Mouse (Mus musculus): ENCODE data around the gene Als2cl. TPM values are rescaled to one million over a fixed set of nuclear protein-coding genes. Genes with fewer than 3 reads are reported as not detected.

Gene Als2cl
- polyA plus RNA-seq, 1 experiment from 2014 or later = 4.1 TPM

DNA sequence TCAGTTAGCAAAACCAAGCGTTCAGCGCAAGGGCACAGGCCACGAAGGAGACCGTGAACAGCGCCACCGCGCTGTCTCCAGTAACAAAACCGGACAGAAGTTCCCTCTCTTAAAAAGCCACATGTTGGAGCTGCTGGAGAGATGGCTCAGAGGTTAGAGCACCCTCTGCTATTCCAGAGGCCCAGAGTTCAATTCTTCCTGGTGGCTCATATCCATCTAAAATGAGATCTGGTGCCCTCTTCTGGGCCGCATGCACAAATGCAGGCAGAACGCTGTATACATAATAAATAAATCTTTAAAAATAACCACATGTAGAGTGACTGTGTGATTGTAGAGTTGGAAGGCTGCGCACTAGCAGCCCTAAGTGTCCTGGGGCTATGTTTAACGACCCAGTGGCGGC, 64.6 kb downstream of the Als2cl start:
- 39% methylated on average over 13 of the region's 13 CpGs for WGBS
- Histone ChIP-seq H3K4me2 (ENCODE audit: low read length) (no peak overlapping the region), H3K9ac (ENCODE audit: low read depth, low read length) (no peak overlapping the region), H3K9me3 (replicated peaks; ENCODE audit: low read length) (no peaks in the 10 kb centered on the region), H3K27ac (no peak overlapping the region), H3K4me1 (replicated peaks; ENCODE audit: insufficient read depth, low read length) (no peaks in the 10 kb centered on the region), H3K27me3 (ENCODE audit: insufficient read depth, low read length) (peaks cover 26% of the 10 kb centered on the region), H3K36me3 (ENCODE audit: insufficient read depth, low read length) (no peaks in the 10 kb centered on the region), H3K4me3 (replicated peaks; ENCODE audit: low read depth, low read length) (no peak overlapping the region)
- no peak for ATAC-seq (replicated peaks; ENCODE audit: low FRiP score, low read depth)
- TF ChIP-seq CTCF (IDR thresholded peaks at IDR 0.05; ENCODE audit: low read depth) = peak; percentile 70
- peak; percentile 55 for DNase-seq (ENCODE audit: low spot score)

DNA sequence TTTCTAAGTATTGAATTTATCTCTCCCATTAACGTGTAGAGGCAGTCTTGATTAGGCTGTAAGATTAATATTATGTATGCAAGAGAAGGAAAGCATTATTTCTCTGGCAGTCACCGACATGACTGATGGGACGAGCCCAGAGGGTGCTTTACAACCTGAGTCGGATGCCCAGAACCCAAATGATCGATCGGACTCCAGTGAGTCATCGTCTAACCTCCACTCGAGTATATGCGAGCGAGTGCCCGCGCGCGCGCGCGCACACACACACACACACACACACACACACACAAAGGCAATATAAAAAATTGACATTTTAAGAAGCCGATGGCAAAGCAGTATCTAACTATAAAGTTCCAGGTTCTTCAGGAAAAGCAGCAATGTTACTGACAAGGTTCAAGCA, 65.7 kb downstream of the Als2cl start:
- no peak for TF ChIP-seq CTCF (IDR thresholded peaks at IDR 0.05; ENCODE audit: low read depth)
- peaks cover 26% of the 10 kb centered on the region for H3K27me3 ChIP-seq (ENCODE audit: insufficient read depth, low read length)
- H3K4me2 ChIP-seq (ENCODE audit: low read length) = no peak overlapping the region
- DNase-seq (ENCODE audit: low spot score) (no peak), ATAC-seq (replicated peaks; ENCODE audit: low FRiP score, low read depth) (no peak)
- H3K9me3 ChIP-seq (replicated peaks; ENCODE audit: low read length) = no peaks in the 10 kb centered on the region
- H3K4me1 ChIP-seq (replicated peaks; ENCODE audit: insufficient read depth, low read length) = no peaks in the 10 kb centered on the region
- H3K27ac ChIP-seq = no peak overlapping the region
- WGBS = 10% methylated on average over 18 of the region's 18 CpGs
- H3K4me3 ChIP-seq (replicated peaks; ENCODE audit: low read depth, low read length) = no peak overlapping the region
- no peak overlapping the region for H3K9ac ChIP-seq (ENCODE audit: low read depth, low read length)
- no peaks in the 10 kb centered on the region for H3K36me3 ChIP-seq (ENCODE audit: insufficient read depth, low read length)

DNA sequence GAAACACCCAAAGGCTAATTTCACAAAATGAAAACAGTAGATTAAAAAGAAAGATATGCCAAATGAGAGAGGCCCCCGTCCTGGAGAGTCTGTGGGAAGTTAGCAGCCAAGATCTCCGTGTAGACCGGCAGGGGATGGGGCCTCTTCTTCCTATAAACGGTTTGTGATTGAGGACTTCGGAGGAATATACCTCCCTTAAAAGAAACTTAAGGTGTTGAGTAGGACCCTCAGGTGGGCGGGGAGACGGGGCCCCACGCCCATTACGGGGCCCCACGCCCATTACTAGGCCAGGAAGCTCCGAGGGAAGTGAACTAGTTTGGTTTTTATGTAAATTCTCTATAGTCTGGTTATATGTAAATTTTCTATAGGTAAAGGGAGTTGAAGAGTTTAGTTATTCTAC, 66.3 kb downstream of the Als2cl start, which contains the start of gene Tdgf1:
TSS of gene Tdgf1 (minus strand) at position 233 of the 400 bp plus-strand sequence.
- no peaks in the 10 kb centered on the region for H3K9me3 ChIP-seq (replicated peaks; ENCODE audit: low read length)
- TF ChIP-seq CTCF (IDR thresholded peaks at IDR 0.05; ENCODE audit: low read depth) = no peak
- H3K27ac ChIP-seq = no peak within 1 kb of the TSS

DNA sequence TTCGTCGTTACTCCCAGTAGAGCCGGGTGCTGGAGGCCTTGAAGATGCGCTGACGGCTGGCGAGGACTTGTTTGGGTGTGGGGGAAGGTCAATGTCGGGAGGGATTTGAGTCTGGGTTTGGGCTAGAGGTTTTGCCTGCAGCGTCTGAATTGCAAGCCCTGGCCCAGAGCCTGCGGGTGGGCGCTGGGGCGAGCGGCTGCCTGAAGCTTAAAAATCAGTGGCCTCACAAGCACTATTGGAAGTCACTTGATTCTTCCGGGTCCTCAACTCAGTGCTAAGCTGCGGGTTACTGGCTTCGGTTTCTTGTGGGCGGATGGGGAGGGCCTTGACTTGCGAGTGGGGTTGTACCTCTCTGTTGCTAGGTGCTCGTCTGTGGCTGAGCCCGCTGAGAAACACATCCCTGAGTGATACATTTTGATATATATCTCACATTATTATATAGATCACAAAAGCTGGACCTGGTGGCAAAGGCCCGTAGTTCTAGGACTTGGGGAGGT, 66.9 kb downstream of the Als2cl start:
- H3K4me1 ChIP-seq (replicated peaks; ENCODE audit: insufficient read depth, low read length) = no peaks in the 10 kb centered on the region
- no peak overlapping the region for H3K9ac ChIP-seq (ENCODE audit: low read depth, low read length)
- H3K27me3 ChIP-seq (ENCODE audit: insufficient read depth, low read length) = peaks cover 26% of the 10 kb centered on the region
- WGBS = 26% methylated on average over 20 of the region's 20 CpGs
- no peak overlapping the region for H3K4me2 ChIP-seq (ENCODE audit: low read length)
- H3K36me3 ChIP-seq (ENCODE audit: insufficient read depth, low read length) = no peaks in the 10 kb centered on the region
- no peak for ATAC-seq (replicated peaks; ENCODE audit: low FRiP score, low read depth)
- H3K9me3 ChIP-seq (replicated peaks; ENCODE audit: low read length) = no peaks in the 10 kb centered on the region
- H3K27ac ChIP-seq = no peak overlapping the region
- DNase-seq (ENCODE audit: low spot score) = no peak
- no peak for TF ChIP-seq CTCF (IDR thresholded peaks at IDR 0.05; ENCODE audit: low read depth)
- no peak overlapping the region for H3K4me3 ChIP-seq (replicated peaks; ENCODE audit: low read depth, low read length)

More for the DNA sequence above, 66.3 kb downstream of the Als2cl start, which contains the start of gene Tdgf1:
- no peak for DNase-seq (ENCODE audit: low spot score)
- Histone ChIP-seq H3K4me2 (ENCODE audit: low read length) (no peak within 1 kb of the TSS), H3K27me3 (ENCODE audit: insufficient read depth, low read length) (peaks cover 26% of the 10 kb centered on the region), H3K4me1 (replicated peaks; ENCODE audit: insufficient read depth, low read length) (no peaks in the 10 kb centered on the region), H3K9ac (ENCODE audit: low read depth, low read length) (no peak within 1 kb of the TSS), H3K4me3 (replicated peaks; ENCODE audit: low read depth, low read length) (no peak within 1 kb of the TSS), H3K36me3 (ENCODE audit: insufficient read depth, low read length) (no peaks in the 10 kb centered on the region)
- no peak for ATAC-seq (replicated peaks; ENCODE audit: low FRiP score, low read depth)
- WGBS = 14% methylated on average over 11 of the region's 11 CpGs

DNA sequence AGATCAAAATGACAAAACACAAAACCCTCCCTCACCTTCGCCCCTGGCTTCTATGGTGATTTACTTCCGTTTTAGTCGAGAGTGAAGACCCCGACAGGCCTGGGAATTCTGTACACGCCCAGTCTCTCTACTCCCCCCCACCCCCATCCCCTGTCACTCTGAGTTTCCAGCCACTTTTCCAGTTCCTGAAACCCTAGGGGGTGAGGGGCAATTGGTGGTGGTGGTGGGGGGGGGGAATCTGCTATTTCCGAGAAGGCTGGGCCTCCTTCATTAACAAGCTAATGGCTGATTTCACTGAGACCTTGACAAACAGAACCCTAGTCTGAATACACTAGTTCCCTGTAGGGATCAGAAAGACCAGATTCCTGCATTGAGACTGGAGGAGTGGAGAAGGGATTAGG, 67.6 kb downstream of the Als2cl start:
- no peak overlapping the region for H3K27ac ChIP-seq
- H3K36me3 ChIP-seq (ENCODE audit: insufficient read depth, low read length) = no peaks in the 10 kb centered on the region
- no peaks in the 10 kb centered on the region for H3K9me3 ChIP-seq (replicated peaks; ENCODE audit: low read length)
- peaks cover 26% of the 10 kb centered on the region for H3K27me3 ChIP-seq (ENCODE audit: insufficient read depth, low read length)
- H3K9ac ChIP-seq (ENCODE audit: low read depth, low read length) = no peak overlapping the region
- no peak overlapping the region for H3K4me3 ChIP-seq (replicated peaks; ENCODE audit: low read depth, low read length)
- no peaks in the 10 kb centered on the region for H3K4me1 ChIP-seq (replicated peaks; ENCODE audit: insufficient read depth, low read length)
- DNase-seq (ENCODE audit: low spot score) (no peak), ATAC-seq (replicated peaks; ENCODE audit: low FRiP score, low read depth) (no peak)
- no peak overlapping the region for H3K4me2 ChIP-seq (ENCODE audit: low read length)
- WGBS = 32% methylated on average over 6 of the region's 6 CpGs
- TF ChIP-seq CTCF (IDR thresholded peaks at IDR 0.05; ENCODE audit: low read depth) = no peak

DNA sequence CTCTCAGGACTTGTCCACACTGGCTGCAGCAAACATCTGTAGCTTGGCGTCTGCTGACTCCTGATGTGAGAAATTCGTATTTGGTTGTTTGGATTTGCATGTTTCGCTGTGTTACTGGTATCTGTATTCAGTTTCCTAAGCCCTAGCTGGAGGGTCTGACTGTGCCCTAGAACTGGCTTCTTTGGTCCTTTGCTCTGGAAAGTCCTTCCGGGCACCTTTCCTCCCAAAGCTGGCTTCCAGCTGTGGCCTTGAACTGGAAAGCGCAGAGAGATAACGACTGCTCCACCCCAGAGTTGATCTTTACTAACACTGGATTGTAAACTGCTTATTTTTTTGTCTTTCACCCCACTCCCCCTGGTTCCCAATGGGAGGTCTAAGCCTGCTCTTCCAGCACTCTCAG, 68.2 kb downstream of the Als2cl start:
- H3K36me3 ChIP-seq (ENCODE audit: insufficient read depth, low read length) = no peaks in the 10 kb centered on the region
- H3K4me2 ChIP-seq (ENCODE audit: low read length) = no peak overlapping the region
- no peak overlapping the region for H3K27ac ChIP-seq
- ATAC-seq (replicated peaks; ENCODE audit: low FRiP score, low read depth) = no peak
- WGBS = 67% methylated on average over 6 of the region's 6 CpGs
- H3K27me3 ChIP-seq (ENCODE audit: insufficient read depth, low read length) = peaks cover 26% of the 10 kb centered on the region
- H3K9me3 ChIP-seq (replicated peaks; ENCODE audit: low read length) = no peaks in the 10 kb centered on the region
- no peaks in the 10 kb centered on the region for H3K4me1 ChIP-seq (replicated peaks; ENCODE audit: insufficient read depth, low read length)
- DNase-seq (ENCODE audit: low spot score) = no peak
- no peak overlapping the region for H3K9ac ChIP-seq (ENCODE audit: low read depth, low read length)
- H3K4me3 ChIP-seq (replicated peaks; ENCODE audit: low read depth, low read length) = no peak overlapping the region
- no peak for TF ChIP-seq CTCF (IDR thresholded peaks at IDR 0.05; ENCODE audit: low read depth)

DNA sequence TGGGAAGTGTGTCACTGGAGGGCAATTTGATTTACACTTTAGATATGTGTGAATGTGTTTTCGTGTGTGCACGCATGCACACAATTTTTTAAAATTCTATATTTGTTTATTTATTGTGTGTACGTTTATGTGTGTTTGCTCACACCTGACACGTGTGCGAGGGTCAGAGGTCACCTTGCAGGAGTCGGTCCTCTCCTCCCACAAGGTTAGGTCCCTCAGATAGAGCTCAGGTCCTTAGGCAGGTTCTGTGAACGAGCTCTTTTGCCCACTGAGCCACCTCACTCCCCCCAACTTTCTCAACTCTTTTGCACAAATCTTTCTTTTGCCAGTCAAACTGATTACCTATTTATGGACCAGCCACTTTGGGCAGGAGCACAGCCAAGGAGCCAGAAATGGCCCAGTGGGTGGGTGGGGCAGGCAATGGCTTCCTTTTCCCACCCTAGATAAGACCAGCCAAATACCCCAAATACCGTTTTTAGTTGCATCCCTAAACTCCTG, 69.2 kb downstream of the Als2cl start:
- peaks cover 26% of the 10 kb centered on the region for H3K27me3 ChIP-seq (ENCODE audit: insufficient read depth, low read length)
- no peak overlapping the region for H3K27ac ChIP-seq
- no peaks in the 10 kb centered on the region for H3K9me3 ChIP-seq (replicated peaks; ENCODE audit: low read length)
- no peak for TF ChIP-seq CTCF (IDR thresholded peaks at IDR 0.05; ENCODE audit: low read depth)
- 52% methylated on average over 8 of the region's 8 CpGs for WGBS
- H3K4me3 ChIP-seq (replicated peaks; ENCODE audit: low read depth, low read length) = no peak overlapping the region
- H3K36me3 ChIP-seq (ENCODE audit: insufficient read depth, low read length) = no peaks in the 10 kb centered on the region
- H3K4me2 ChIP-seq (ENCODE audit: low read length) = no peak overlapping the region
- DNase-seq (ENCODE audit: low spot score) (no peak), ATAC-seq (replicated peaks; ENCODE audit: low FRiP score, low read depth) (no peak)
- H3K4me1 ChIP-seq (replicated peaks; ENCODE audit: insufficient read depth, low read length) = no peaks in the 10 kb centered on the region
- no peak overlapping the region for H3K9ac ChIP-seq (ENCODE audit: low read depth, low read length)

All from kidney, postnatal 0 days (tissue).